Mouse (Mus musculus) brain, embryonic 14.5 days (tissue): ENCODE results near the gene Car5a.

Experiments used
- CTCF ChIP-seq: fragments of 200-500 bp; IDR thresholded peaks from 2 replicates; pipeline ENCODE4 v1.5.1; 2012; ENCODE audit warnings: inconsistent platforms, mild to moderate bottlenecking, moderate library complexity, borderline replicate concordance; ENCODE audit not compliant: insufficient read depth, insufficient read length; ENCODE audit errors: extremely low read depth
- POLR2A ChIP-seq: fragments of 200-500 bp; IDR thresholded peaks from 2 replicates; pipeline ENCODE4 v1.6.1; 2012; ENCODE audit warnings: mild to moderate bottlenecking, inconsistent platforms, borderline replicate concordance; ENCODE audit not compliant: poor library complexity, insufficient read depth, insufficient read length, severe bottlenecking; ENCODE audit errors: extremely low read depth

GRCm38 (mm10) chr8:121966714-121967448, 22.2 kb upstream of the Car5a start:
- no peak for TF ChIP-seq CTCF
- TF ChIP-seq POLR2A = no peak
